Mouse (Mus musculus) cerebellum, adult 8-10 months (tissue): ENCODE data around the gene Hoxb9.
A peak's percentile ranks its signal among the peaks of the same experiment; 100 is the strongest.

Experiments
- DNase-seq: peaks from one replicate; pipeline ENCODE4 v3.0.0; 2022

The Hoxb9 gene

GRCm38 (mm10) chr11:96267021-96267920, 4.0 kb upstream of the Hoxb9 start:
- no peak for DNase-seq

- no peak for DNase-seq
Measured at GRCm38 (mm10) chr11:96268031-96268745, 3.1 kb upstream of the Hoxb9 start.

- no peak for DNase-seq
Measured at GRCm38 (mm10) chr11:96269869-96270268, 1.4 kb upstream of the Hoxb9 start.

GRCm38 (mm10) chr11:96271541-96272011, 319 bp downstream of the Hoxb9 start:
- no peak for DNase-seq

GRCm38 (mm10) chr11:96272024-96272921, 1.0 kb downstream of the Hoxb9 start:
- DNase-seq: no peak

- DNase-seq: no peak
Measured at GRCm38 (mm10) chr11:96274428-96274827, 3.2 kb downstream of the Hoxb9 start.

- no peak for DNase-seq
Measured at GRCm38 (mm10) chr11:96275896-96276295, 4.6 kb downstream of the Hoxb9 start.

GRCm38 (mm10) chr11:96277151-96278044, 6.1 kb downstream of the Hoxb9 start:
- DNase-seq: no peak

- DNase-seq: no peak
Measured at GRCm38 (mm10) chr11:96278324-96278723, 7.1 kb downstream of the Hoxb9 start.

GRCm38 (mm10) chr11:96278773-96279172, 7.5 kb downstream of the Hoxb9 start:
- peak; percentile 82 for DNase-seq

- DNase-seq: no peak
Measured at GRCm38 (mm10) chr11:96279421-96280233, 8.4 kb downstream of the Hoxb9 start.

- no peak for DNase-seq
Measured at GRCm38 (mm10) chr11:96280399-96281378, 9.4 kb downstream of the Hoxb9 start.

- no peak for DNase-seq
Measured at GRCm38 (mm10) chr11:96281396-96281795, 10.1 kb downstream of the Hoxb9 start.

GRCm38 (mm10) chr11:96281855-96282570, 10.8 kb downstream of the Hoxb9 start, which contains the start of gene Hoxb8:
Hoxb8 (plus strand) TSS chr11:96281905.
- DNase-seq: no peak

GRCm38 (mm10) chr11:96282795-96283430, 11.7 kb downstream of the Hoxb9 start:
- DNase-seq: no peak

GRCm38 (mm10) chr11:96284041-96284749, 12.9 kb downstream of the Hoxb9 start:
- no peak for DNase-seq
